Mouse (Mus musculus) liver, embryonic 14 days (tissue): ENCODE measurements around the gene Pmm2. TPM values are rescaled to one million over a fixed set of nuclear protein-coding genes. Genes with fewer than 3 reads are reported as not detected.

ENCODE experiments used
- polyA plus RNA-seq: library from polyadenylated mRNA; depleted of rRNA; stranded (reverse); fragments of >200 nt; gene quantifications from 2 replicates; pipeline ENCODE4 v1.2.3, GENCODE M21; 2012; rRNA removed

The Pmm2 gene
- 20.4 and 25.1 TPM in 2 replicates for polyA plus RNA-seq

GRCm38 (mm10) chr16:8637217-8638051 lies at the start of gene Pmm2, which contains the start of gene Tmem186:
Gene Pmm2 (plus strand): TSS chr16:8637674.
Gene Tmem186 (minus strand): TSS chr16:8637712.

DNA sequence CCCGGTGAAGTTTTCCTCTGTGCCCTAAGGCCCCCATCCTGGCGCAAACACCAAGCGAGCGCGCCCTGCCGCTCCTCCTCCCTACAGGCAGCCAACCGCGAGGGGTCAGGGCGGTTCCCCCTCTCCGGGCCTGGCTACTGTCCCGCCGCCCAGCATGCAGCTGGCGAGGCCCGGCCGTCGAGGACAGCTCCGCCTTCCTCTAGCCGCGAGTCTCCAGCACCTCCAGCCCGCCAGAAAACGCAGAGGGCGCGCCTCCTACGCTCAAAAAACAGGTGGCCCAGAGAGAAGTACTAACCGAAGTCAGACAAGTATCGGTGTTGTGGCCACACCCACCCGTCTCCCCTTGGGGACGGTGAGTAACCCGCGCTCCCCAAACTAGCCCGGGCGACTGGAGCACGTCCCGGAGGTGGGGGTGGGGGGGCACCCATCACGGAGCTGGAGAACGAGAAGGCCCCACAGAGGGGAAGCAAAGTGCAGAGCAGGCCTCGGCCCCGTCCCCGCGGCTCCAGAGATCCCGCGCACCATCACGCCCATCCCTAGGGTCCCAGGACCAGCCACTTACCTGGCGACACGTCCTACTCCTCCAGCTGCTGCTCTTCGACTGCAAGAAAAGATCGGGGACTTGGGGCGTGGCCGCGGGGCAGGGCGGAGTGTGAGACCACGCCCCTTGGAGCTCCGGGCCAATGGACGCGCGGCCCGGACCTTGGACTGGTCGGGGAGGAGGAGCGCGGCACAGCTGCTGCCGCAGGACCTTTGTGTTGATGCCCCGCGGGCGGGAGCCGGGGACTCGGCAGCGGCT lies 34.3 kb downstream of the Pmm2 start, which contains the start of gene Carhsp1:
Carhsp1 (minus strand) TSS at position 605 of the 799 bp plus-strand sequence.

GRCm38 (mm10) chr16:8680470-8680869 lies 43.0 kb downstream of the Pmm2 start, which contains the start of gene Gm5767:
Gene Gm5767 (plus strand): TSS chr16:8680770.

Other genes with a start within 250 kb of the Pmm2 start
- not detected in 2 replicates for gene Tmem114, start 212.5 kb upstream of the Pmm2 start, polyA plus RNA-seq
- 7.9 and 8.2 TPM in 2 replicates for gene Mettl22, start 166.9 kb upstream of the Pmm2 start, polyA plus RNA-seq
- gene Abat, start 124.2 kb upstream of the Pmm2 start, polyA plus RNA-seq, result 11.9 and 13.3 TPM in 2 replicates
- gene Tmem186, start within 50 bp of the Pmm2 start, polyA plus RNA-seq, result 6.8 and 8.4 TPM in 2 replicates
- 32.7 and 39.8 TPM in 2 replicates for gene Carhsp1, start 34.5 kb downstream of the Pmm2 start, polyA plus RNA-seq
- gene Gm5767, start 43.1 kb downstream of the Pmm2 start, polyA plus RNA-seq, result 0.08 TPM in 1 of 2 replicates, not detected in the other
- 55.5 and 63.2 TPM in 2 replicates for gene Usp7, start 154.6 kb downstream of the Pmm2 start, polyA plus RNA-seq
- 14.6 and 18.1 TPM in 2 replicates for gene 1810013L24Rik, start 192.4 kb downstream of the Pmm2 start, polyA plus RNA-seq